In genomic region chr14:22055630-22056029, GRCm38 (mm10) we compare ENCODE assay signal across 16 mouse cellular contexts. TPM values are rescaled to one million over a fixed set of nuclear protein-coding genes. Genes with fewer than 3 reads are reported as not detected.
DNase-seq lines count a peak whose midpoint lies in the region; ATAC-seq and TF ChIP-seq lines count a peak whose summit lies in the region.
"Had no signal": no experiment of that assay in that cellular context is flagged by ENCODE, and none has a peak within 500 bp of the region (broad histone marks: within the 10 kb centered on the region; RNA-seq: fewer than 3 reads in every experiment).

No protein-coding gene starts in this region.

- WGBS in hindbrain, embryonic 10.5 days = 72% methylated on average over 8 of the region's 8 CpGs
- WGBS in hindbrain, embryonic 13.5 days = 70% methylated on average over 8 of the region's 8 CpGs
- WGBS in intestine, embryonic 16.5 days = 44% methylated on average over 8 of the region's 8 CpGs
- WGBS in stomach, embryonic 14.5 days = 29% methylated on average over 8 of the region's 8 CpGs

- no peaks in the 10 kb centered on the region for H3K36me3 ChIP-seq in hindbrain, embryonic 10.5 days
- no peaks in the 10 kb centered on the region for H3K36me3 ChIP-seq in hindbrain, embryonic 13.5 days
- H3K36me3 ChIP-seq in intestine, embryonic 16.5 days (ENCODE audit: control insufficient read depth, insufficient read depth, low read length) = no peaks in the 10 kb centered on the region
- no peaks in the 10 kb centered on the region for H3K36me3 ChIP-seq in stomach, embryonic 14.5 days (ENCODE audit: control insufficient read depth, insufficient read depth, low read length)
- H3K36me3 ChIP-seq: heart, embryonic 15.5 days; limb, embryonic 13.5 days; neural tube, embryonic 15.5 days had no signal

- no peak for TF ChIP-seq CTCF in gastrocnemius, adult 2 months (IDR thresholded peaks at IDR 0.05)

- peak overlapping the region; percentile 50; the same call in 1 of the 2 replicates for H3K27ac ChIP-seq in hindbrain, embryonic 10.5 days
- H3K27ac ChIP-seq in hindbrain, embryonic 13.5 days = no peak overlapping the region
- H3K27ac ChIP-seq in intestine, embryonic 16.5 days (ENCODE audit: low read length) = peak overlapping the region; percentile 68
- peak overlapping the region; percentile 82 for H3K27ac ChIP-seq in stomach, embryonic 14.5 days (ENCODE audit: low read length)
- no peak overlapping the region for H3K27ac ChIP-seq in gastrocnemius, adult 2 months
- H3K27ac ChIP-seq: heart, embryonic 15.5 days; layer of hippocampus, adult 2 months; limb, embryonic 13.5 days; neural tube, embryonic 15.5 days had no signal

- no peak for DNase-seq in hindbrain, embryonic 10.5 days (ENCODE audit: low spot score)
- DNase-seq in kidney, postnatal 4 days = peak; percentile 58 to 67
- no peak for DNase-seq in gastrocnemius, adult 2 months
- no peak for DNase-seq in right cerebral cortex, postnatal 10 days (ENCODE audit: low spot score in 2 of 2)
- no peak for DNase-seq in layer of hippocampus, postnatal 25 days (ENCODE audit: extremely low spot score in 1 of 2, low spot score in 1 of 2)
- DNase-seq: adrenal gland, postnatal 25 days; cerebellum, adult 2 months; midbrain, embryonic 14.5 days had no signal

- no peaks in the 10 kb centered on the region for H3K9me3 ChIP-seq in hindbrain, embryonic 10.5 days
- H3K9me3 ChIP-seq in hindbrain, embryonic 13.5 days = no peaks in the 10 kb centered on the region
- no peaks in the 10 kb centered on the region for H3K9me3 ChIP-seq in intestine, embryonic 16.5 days (ENCODE audit: control insufficient read depth, low read length)
- no peaks in the 10 kb centered on the region for H3K9me3 ChIP-seq in stomach, embryonic 14.5 days (ENCODE audit: control insufficient read depth, low read depth, low read length)
- H3K9me3 ChIP-seq: heart, embryonic 15.5 days; limb, embryonic 13.5 days; neural tube, embryonic 15.5 days had no signal

- ATAC-seq in hindbrain, embryonic 13.5 days (ENCODE audit: low FRiP score) = no peak
- peak; percentile 63 for ATAC-seq in intestine, embryonic 16.5 days
- ATAC-seq in stomach, embryonic 14.5 days (ENCODE audit: insufficient number of reproducible peaks, insufficient read depth, low FRiP score, low read depth) = peak; percentile 80; the same call in 1 of the 2 replicates

- peaks cover 14% of the 10 kb centered on the region for H3K4me1 ChIP-seq in hindbrain, embryonic 10.5 days (replicated peaks)
- peaks cover 14% of the 10 kb centered on the region for H3K4me1 ChIP-seq in hindbrain, embryonic 13.5 days (replicated peaks)
- H3K4me1 ChIP-seq in intestine, embryonic 16.5 days (ENCODE audit: control insufficient read depth, insufficient read depth, low read length) = peaks cover 28% of the 10 kb centered on the region
- H3K4me1 ChIP-seq in stomach, embryonic 14.5 days (ENCODE audit: control insufficient read depth, insufficient read depth, low read length) = peaks cover 27% of the 10 kb centered on the region

- H3K9ac ChIP-seq in hindbrain, embryonic 13.5 days = no peak overlapping the region
- peak overlapping the region; percentile 38; the same call in 1 of the 2 replicates for H3K9ac ChIP-seq in intestine, embryonic 16.5 days (ENCODE audit: low read depth, low read length)
- H3K9ac ChIP-seq in stomach, embryonic 14.5 days (replicated peaks; ENCODE audit: low read depth, low read length) = no peak overlapping the region
- H3K9ac ChIP-seq: heart, embryonic 15.5 days; limb, embryonic 13.5 days; neural tube, embryonic 15.5 days had no signal

- no peak overlapping the region for H3K4me3 ChIP-seq in hindbrain, embryonic 10.5 days
- no peak overlapping the region for H3K4me3 ChIP-seq in hindbrain, embryonic 13.5 days
- H3K4me3 ChIP-seq in intestine, embryonic 16.5 days (ENCODE audit: low read length) = no peak overlapping the region
- H3K4me3 ChIP-seq in stomach, embryonic 14.5 days (ENCODE audit: low read depth, low read length) = no peak overlapping the region
- H3K4me3 ChIP-seq in gastrocnemius, adult 2 months = no peak overlapping the region
- H3K4me3 ChIP-seq: heart, embryonic 15.5 days; layer of hippocampus, adult 2 months; limb, embryonic 13.5 days; neural tube, embryonic 15.5 days had no signal

- peaks cover 15% of the 10 kb centered on the region; the same call in 1 of the 2 replicates for H3K27me3 ChIP-seq in hindbrain, embryonic 10.5 days (ENCODE audit: insufficient read depth, poor library complexity, severe bottlenecking)
- H3K27me3 ChIP-seq in hindbrain, embryonic 13.5 days = 0 out of 2 replicates have a peak, but pooled peaks cover 7% of the 10 kb centered on the region
- peaks cover 3% of the 10 kb centered on the region; the same call in 1 of the 2 replicates for H3K27me3 ChIP-seq in intestine, embryonic 16.5 days (replicated peaks; ENCODE audit: control insufficient read depth, insufficient read depth, low read length)
- H3K27me3 ChIP-seq in stomach, embryonic 14.5 days (ENCODE audit: control insufficient read depth, insufficient read depth, low read length) = no peaks in the 10 kb centered on the region
- H3K27me3 ChIP-seq: neural tube, embryonic 15.5 days had no signal

- intact Hi-C loops in gastrocnemius, adult 2 months (cut with DNase I) = no loop called here

- no peak overlapping the region for H3K4me2 ChIP-seq in hindbrain, embryonic 13.5 days
- H3K4me2 ChIP-seq in intestine, embryonic 16.5 days (ENCODE audit: low read depth, low read length) = no peak overlapping the region
- no peak overlapping the region for H3K4me2 ChIP-seq in stomach, embryonic 14.5 days (replicated peaks; ENCODE audit: low read depth, low read length)
- H3K4me2 ChIP-seq: heart, embryonic 15.5 days; limb, embryonic 13.5 days; neural tube, embryonic 15.5 days had no signal

RNA-seq across cellular contexts. Expression of gene Lrmda, which starts 36.1 kb away (rescaled TPM):
- polyA plus RNA-seq in hindbrain, embryonic 10.5 days (2016; fragmentation: Nextera tagmentation; extraction: Ambion mirVana) = 0.47 and 0.55 TPM in 2 replicates
- 0.16 TPM in 1 of 2 replicates, not detected in the other for polyA plus RNA-seq in hindbrain, embryonic 13.5 days (2015; fragmentation: Nextera tagmentation; extraction: Ambion mirVana)
- 0.53 and 0.81 TPM in 2 replicates for polyA plus RNA-seq in intestine, embryonic 16.5 days (2015; fragmentation: Nextera tagmentation; extraction: Ambion mirVana)
- polyA plus RNA-seq in stomach, embryonic 14.5 days (2014; fragmentation: Nextera tagmentation; extraction: Ambion mirVana) = 0.46 and 1.1 TPM in 2 replicates
- 1 to 10 TPM; 2.6 to 2.9 TPM for total RNA-seq in gastrocnemius, adult 2 months (2021)
- under 1 TPM in 1 of 2 experiments, not detected in 1; 0.27 TPM for total RNA-seq in layer of hippocampus, postnatal 25 days (2021)
- polyA plus RNA-seq: C2C12; midbrain, embryonic 14.5 days had no signal

Comparison
In these comparisons a context has a peak if more than half of its experiments do, and no peak if none do; other contexts are left out.
1. H3K27ac ChIP-seq: peak in hindbrain, embryonic 10.5 days (single experiment), intestine, embryonic 16.5 days (single experiment) and stomach, embryonic 14.5 days (single experiment); none in hindbrain, embryonic 13.5 days (single experiment) and gastrocnemius, adult 2 months (single experiment).
2. DNase-seq: peak in kidney, postnatal 4 days (2 of 2); none in hindbrain, embryonic 10.5 days (single experiment), gastrocnemius, adult 2 months (single experiment), right cerebral cortex, postnatal 10 days (0 of 2) and layer of hippocampus, postnatal 25 days (0 of 2).